Mouse (Mus musculus) midbrain, embryonic 14.5 days (tissue): Measurements from ENCODE around the gene Fcor. TPM values are rescaled to one million over a fixed set of nuclear protein-coding genes. Genes with fewer than 3 reads are reported as not detected.

Source experiments
- ATAC-seq: fragments of 200-750 bp; cut with Nextera tagmentation; 2 replicates; pipeline ENCODE4 v1.8.0; 2017; ENCODE audit warnings: moderate number of reproducible peaks, moderate library complexity; ENCODE audit not compliant: low FRiP score, low TSS enrichment
- DNase-seq: peaks from one replicate; pipeline ENCODE4 v3.0.0-alpha.2; 2015
- H3K27ac ChIP-seq: fragments of 300-500 bp; sonication (generic); replicated peaks from 2 replicates; pipeline ENCODE4 v1.5.1; 2014; ENCODE audit warnings: mild to moderate bottlenecking, low read depth, low read length, moderate library complexity
- H3K27me3 ChIP-seq: fragments of 300-500 bp; sonication (generic); 2 replicates; pipeline ENCODE4 v1.6.1; 2014; ENCODE audit warnings: low read length, control low read depth, mixed read lengths; ENCODE audit not compliant: control insufficient read depth, insufficient read depth
- H3K36me3 ChIP-seq: fragments of 300-500 bp; sonication (generic); 2 replicates; pipeline ENCODE4 v1.6.1; 2014; ENCODE audit warnings: low read length, control low read depth; ENCODE audit not compliant: control insufficient read depth, insufficient read depth
- H3K4me1 ChIP-seq: fragments of 300-500 bp; sonication (generic); 2 replicates; pipeline ENCODE4 v1.6.1; 2014; ENCODE audit warnings: mild to moderate bottlenecking, antibody characterized with exemption, low read length, control low read depth; ENCODE audit not compliant: control insufficient read depth, insufficient read depth
- H3K4me2 ChIP-seq: fragments of 300-500 bp; sonication (generic); 2 replicates; pipeline ENCODE4 v1.6.1; 2014; ENCODE audit warnings: mild to moderate bottlenecking, low read length, moderate library complexity
- H3K4me3 ChIP-seq: fragments of 300-500 bp; sonication (generic); replicated peaks from 2 replicates; pipeline ENCODE4 v1.5.1; 2014; ENCODE audit warnings: low read depth, low read length
- H3K9ac ChIP-seq: fragments of 300-500 bp; sonication (generic); replicated peaks from 2 replicates; pipeline ENCODE4 v1.6.1; 2014; ENCODE audit warnings: mild to moderate bottlenecking, low read length, moderate library complexity
- H3K9me3 ChIP-seq: fragments of 300-500 bp; sonication (generic); 2 replicates; pipeline ENCODE4 v1.6.1; 2016; ENCODE audit warnings: low read length, control low read depth, mixed read lengths; ENCODE audit not compliant: control insufficient read depth
- WGBS: fragments of 180-500 bp; shearing (Covaris S2); extraction: QIAGEN DNeasy Blood & Tissue Kit; methylation state at CpG from one replicate; pipeline ENCODE4 v1.1.7; 2014; 5-methylcytosine and 5-hydroxymethylcytosine counted together
- polyA plus RNA-seq: library from polyadenylated mRNA; unstranded; fragments of >200 nt; fragmentation: Nextera tagmentation; extraction: Ambion mirVana; gene quantifications from 2 replicates; pipeline ENCODE4 v1.2.1, GENCODE M21; 2014

The Fcor gene
- polyA plus RNA-seq, 1 experiment from 2014 or later: 16.4 TPM

DNA sequence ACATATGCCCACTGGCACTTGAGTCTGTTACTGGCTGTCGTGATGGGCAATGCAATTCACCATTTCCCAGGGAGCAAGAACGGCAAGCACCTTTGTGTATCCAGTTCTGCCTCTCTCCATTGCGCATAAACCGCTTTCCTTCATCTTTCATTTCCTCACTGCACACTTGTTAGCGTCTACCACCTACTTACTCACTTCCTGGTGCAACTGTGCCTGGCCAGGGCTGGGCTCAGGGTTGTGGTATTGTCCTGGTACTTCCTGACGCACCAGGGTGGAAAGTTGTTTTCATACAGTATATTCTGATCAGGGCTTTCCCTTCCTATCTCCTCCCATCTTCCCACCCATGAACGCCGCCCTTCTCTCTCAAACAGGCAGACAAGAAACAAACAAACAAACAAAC lies 11.3 kb downstream of the Fcor start:
- ATAC-seq (no peak), DNase-seq (no peak)
- H3K27me3 ChIP-seq: no peaks in the 10 kb centered on the region
- no peak overlapping the region for H3K27ac ChIP-seq
- H3K4me3 ChIP-seq: no peak overlapping the region
- H3K4me1 ChIP-seq: peaks cover 8% of the 10 kb centered on the region; the same call in 1 of the 2 replicates
- H3K9ac ChIP-seq: no peak overlapping the region
- no peaks in the 10 kb centered on the region for H3K36me3 ChIP-seq
- 82% methylated on average over 8 of the region's 8 CpGs for WGBS
- no peaks in the 10 kb centered on the region for H3K9me3 ChIP-seq
- no peak overlapping the region for H3K4me2 ChIP-seq

GRCm38 (mm10) chr8:3656725-3657381 lies 15.3 kb downstream of the Fcor start:
- DNase-seq (peak; percentile 51), ATAC-seq (peak; percentile 27; the same call in 1 of the 2 replicates)
- Histone ChIP-seq H3K4me1 (peaks cover 8% of the 10 kb centered on the region; the same call in 1 of the 2 replicates), H3K27ac (no peak overlapping the region), H3K4me2 (peak overlapping the region; percentile 18), H3K9ac (0 out of 2 replicates have a peak overlapping the region, but pooled peaks have one; percentile 16), H3K36me3 (no peaks in the 10 kb centered on the region), H3K27me3 (no peaks in the 10 kb centered on the region), H3K9me3 (no peaks in the 10 kb centered on the region), H3K4me3 (no peak overlapping the region)
- WGBS: 18% methylated on average over 7 of the region's 7 CpGs

DNA sequence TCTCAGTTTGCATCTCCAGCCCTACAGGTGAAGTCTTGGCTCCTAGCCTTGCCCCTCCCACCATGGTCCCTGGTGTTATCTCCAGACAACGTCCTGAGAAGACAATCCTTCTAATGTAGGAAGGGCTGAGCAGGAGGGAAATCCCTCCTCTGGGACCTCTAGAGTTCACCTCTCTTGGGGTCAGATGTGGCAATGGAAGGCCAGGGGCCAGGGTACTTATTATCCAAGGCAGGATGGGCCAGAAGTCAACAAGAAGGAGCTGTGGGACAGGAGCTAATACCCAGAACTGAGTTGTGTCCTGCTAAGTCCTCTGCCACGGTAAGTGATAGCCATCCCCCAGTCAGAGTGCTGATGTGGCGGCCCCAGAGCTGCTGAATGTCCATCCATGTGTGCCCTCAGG lies 16.6 kb downstream of the Fcor start, which contains the start of gene Retn:
TSS of gene Retn (plus strand) at position 245 of the 400 bp plus-strand sequence.
- H3K4me2 ChIP-seq: no peak within 1 kb of the TSS
- H3K9ac ChIP-seq: no peak within 1 kb of the TSS
- no peaks in the 10 kb centered on the region for H3K27me3 ChIP-seq
- no peak within 1 kb of the TSS for H3K27ac ChIP-seq
- H3K36me3 ChIP-seq: no peaks in the 10 kb centered on the region
- no peaks in the 10 kb centered on the region for H3K9me3 ChIP-seq
- 78% methylated on average over 3 of the region's 3 CpGs for WGBS
- peaks cover 8% of the 10 kb centered on the region; the same call in 1 of the 2 replicates for H3K4me1 ChIP-seq
- no peak within 1 kb of the TSS for H3K4me3 ChIP-seq
- no peak for DNase-seq
- no peak for ATAC-seq

GRCm38 (mm10) chr8:3654726-3655508 lies 17.2 kb downstream of the Fcor start:
- no peaks in the 10 kb centered on the region for H3K27me3 ChIP-seq
- H3K36me3 ChIP-seq: no peaks in the 10 kb centered on the region
- no peak overlapping the region for H3K9ac ChIP-seq
- 78% methylated on average over 11 of the region's 11 CpGs for WGBS
- H3K4me1 ChIP-seq: peaks cover 8% of the 10 kb centered on the region; the same call in 1 of the 2 replicates
- no peak overlapping the region for H3K27ac ChIP-seq
- no peak overlapping the region for H3K4me2 ChIP-seq
- ATAC-seq: no peak
- no peak for DNase-seq
- no peaks in the 10 kb centered on the region for H3K9me3 ChIP-seq
- no peak overlapping the region for H3K4me3 ChIP-seq

- Histone ChIP-seq H3K4me3 (no peak overlapping the region), H3K36me3 (no peaks in the 10 kb centered on the region), H3K9ac (no peak overlapping the region), H3K9me3 (no peaks in the 10 kb centered on the region), H3K27me3 (no peaks in the 10 kb centered on the region), H3K27ac (no peak overlapping the region), H3K4me2 (no peak overlapping the region), H3K4me1 (peaks cover 8% of the 10 kb centered on the region; the same call in 1 of the 2 replicates)
- WGBS: 68% methylated on average over 3 of the region's 3 CpGs
- ATAC-seq (no peak), DNase-seq (no peak)
Measured at GRCm38 (mm10) chr8:3652845-3653244, 19.3 kb downstream of the Fcor start.

DNA sequence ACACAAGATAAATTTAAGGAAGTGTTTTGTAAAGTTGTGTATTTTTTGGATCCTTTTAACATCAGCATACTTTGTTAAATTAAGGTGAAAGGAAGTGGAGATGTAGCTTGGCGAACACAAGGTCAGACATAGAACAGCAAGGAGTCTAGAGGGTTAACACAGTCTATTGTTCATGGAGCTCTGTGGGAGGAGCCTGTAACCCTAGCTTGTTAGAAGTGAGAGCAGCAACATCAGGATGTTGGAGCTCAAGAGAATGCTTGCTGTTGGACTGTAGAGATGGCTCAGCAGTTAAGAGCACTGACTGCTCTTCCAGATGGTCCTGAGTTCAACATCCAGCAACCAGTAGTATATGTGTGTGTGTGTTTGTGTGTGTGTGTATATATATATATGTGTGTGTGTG lies 23.2 kb downstream of the Fcor start:
- H3K9me3 ChIP-seq: no peaks in the 10 kb centered on the region
- ATAC-seq: no peak
- no peak overlapping the region for H3K4me2 ChIP-seq
- WGBS: 31% methylated on average over 1 of the region's 1 CpGs
- H3K4me3 ChIP-seq: no peak overlapping the region
- no peaks in the 10 kb centered on the region for H3K27me3 ChIP-seq
- no peaks in the 10 kb centered on the region for H3K4me1 ChIP-seq
- no peak overlapping the region for H3K9ac ChIP-seq
- DNase-seq: no peak
- H3K27ac ChIP-seq: no peak overlapping the region
- H3K36me3 ChIP-seq: no peaks in the 10 kb centered on the region

DNA sequence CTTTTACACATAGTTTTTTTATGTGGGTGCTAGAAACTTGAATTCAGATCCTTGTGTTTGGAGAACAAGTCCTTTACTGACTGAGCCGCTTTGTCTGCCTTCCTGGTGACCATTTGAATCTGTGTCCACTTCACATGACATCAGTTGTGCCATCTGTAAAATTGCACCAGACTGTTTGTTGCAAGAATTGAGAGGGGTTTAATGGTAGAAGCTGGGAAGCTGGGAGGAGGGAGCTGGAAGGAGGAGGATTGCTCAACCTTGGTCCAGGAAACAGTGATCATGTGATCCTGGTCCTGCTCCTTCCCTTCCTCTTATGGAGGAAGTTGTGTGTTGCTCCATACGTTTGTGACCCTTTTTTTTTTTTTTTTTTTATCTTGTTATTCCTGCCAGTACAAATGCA lies 23.9 kb downstream of the Fcor start:
- no peaks in the 10 kb centered on the region for H3K9me3 ChIP-seq
- H3K4me3 ChIP-seq: no peak overlapping the region
- H3K36me3 ChIP-seq: no peaks in the 10 kb centered on the region
- 77% methylated on average over 2 of the region's 2 CpGs for WGBS
- H3K4me1 ChIP-seq: no peaks in the 10 kb centered on the region
- DNase-seq (no peak), ATAC-seq (no peak)
- no peak overlapping the region for H3K4me2 ChIP-seq
- H3K27me3 ChIP-seq: no peaks in the 10 kb centered on the region
- no peak overlapping the region for H3K27ac ChIP-seq
- no peak overlapping the region for H3K9ac ChIP-seq

GRCm38 (mm10) chr8:3647561-3647960 lies 24.6 kb downstream of the Fcor start:
- H3K27ac ChIP-seq: no peak overlapping the region
- no peak overlapping the region for H3K9ac ChIP-seq
- no peak overlapping the region for H3K4me3 ChIP-seq
- H3K36me3 ChIP-seq: no peaks in the 10 kb centered on the region
- H3K4me2 ChIP-seq: no peak overlapping the region
- no peaks in the 10 kb centered on the region for H3K9me3 ChIP-seq
- WGBS: 83% methylated on average over 4 of the region's 4 CpGs
- H3K4me1 ChIP-seq: no peaks in the 10 kb centered on the region
- ATAC-seq: no peak
- no peak for DNase-seq
- H3K27me3 ChIP-seq: no peaks in the 10 kb centered on the region
